Mouse (Mus musculus) gastrocnemius, adult 8-10 months (tissue): Measurements from ENCODE around the gene Ptprt. TPM values are rescaled to one million over a fixed set of nuclear protein-coding genes. Genes with fewer than 3 reads are reported as not detected.
A peak's percentile ranks its signal among the peaks of the same experiment; 100 is the strongest.

Experiments used
- DNase-seq, 2 experiments: peaks; one replicate each; pipeline ENCODE4 v3.0.0; 2022; ENCODE audit warnings: low spot score in 2 of 2
- total RNA-seq, 4 experiments: library from RNA; stranded (reverse); gene quantifications; 2 replicates each; pipeline ENCODE4 v1.2.4; 2022

Ptprt gene
- under 1 TPM; 0.07 to 0.51 (median 0.21) TPM for total RNA-seq

GRCm38 (mm10) chr2:162660941-162661386 is at the start of gene Ptprt:
Ptprt (minus strand) TSS chr2:162661147.
- no peak for DNase-seq

DNA sequence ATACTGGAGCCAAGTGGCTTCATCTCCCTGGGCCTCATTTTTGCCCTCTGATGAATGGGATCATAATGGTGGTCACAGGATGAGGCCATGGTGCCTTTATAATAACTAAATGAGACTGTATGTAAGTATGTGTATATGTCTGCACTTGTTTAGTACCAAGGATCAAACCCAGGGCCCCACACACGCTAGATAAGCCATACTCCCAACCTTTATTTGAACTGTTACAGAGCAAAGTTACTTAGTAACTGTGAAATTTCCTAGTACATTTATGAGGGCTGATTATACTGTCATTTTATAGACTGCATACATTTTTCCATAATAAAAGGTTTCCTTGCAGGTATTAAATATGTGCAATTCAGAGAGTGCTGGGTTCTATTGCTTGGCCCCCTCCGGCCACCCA is 49.5 kb upstream of the Ptprt start:
- no peak for DNase-seq

GRCm38 (mm10) chr2:162699691-162700090 is 38.7 kb upstream of the Ptprt start:
- no peak for DNase-seq

DNA sequence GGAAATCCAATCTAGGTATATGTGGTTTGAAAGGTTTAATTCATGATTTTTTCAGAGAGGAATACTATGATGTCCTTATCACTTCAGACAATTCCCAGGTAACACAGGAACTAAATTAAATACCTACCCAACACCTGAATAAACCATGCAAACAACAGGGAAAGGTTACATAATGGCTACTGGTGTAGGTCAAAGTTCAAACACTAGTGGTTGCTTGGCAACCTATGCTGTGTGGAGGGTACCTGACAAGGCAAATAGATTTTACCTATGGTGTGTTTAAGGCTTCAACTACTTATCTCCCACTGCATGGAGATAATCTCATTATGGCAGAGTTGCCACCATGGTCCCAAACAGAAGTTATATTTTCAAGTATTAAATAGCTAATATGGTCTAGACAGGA is 38.1 kb upstream of the Ptprt start:
- DNase-seq, result no peak

DNA sequence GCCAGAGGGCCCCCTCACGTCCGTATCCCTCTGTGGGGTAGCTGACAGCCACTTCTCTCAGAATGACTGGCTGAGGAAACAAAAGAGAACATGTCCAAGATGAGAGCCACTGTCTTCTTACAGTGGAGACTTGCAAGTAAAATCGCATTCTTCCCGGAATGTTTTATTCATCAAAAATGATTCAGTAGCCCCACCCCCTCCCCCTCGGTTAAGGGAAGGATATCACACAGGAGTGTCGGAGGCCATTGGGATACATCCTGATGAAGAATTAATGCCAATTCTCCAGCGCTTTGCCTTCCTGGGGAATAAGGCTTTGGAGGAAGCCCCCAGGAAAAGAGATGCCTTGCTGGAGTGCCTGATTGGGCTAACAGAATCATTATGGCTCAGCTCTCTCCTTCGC is 37.1 kb upstream of the Ptprt start:
- no peak for DNase-seq

DNA sequence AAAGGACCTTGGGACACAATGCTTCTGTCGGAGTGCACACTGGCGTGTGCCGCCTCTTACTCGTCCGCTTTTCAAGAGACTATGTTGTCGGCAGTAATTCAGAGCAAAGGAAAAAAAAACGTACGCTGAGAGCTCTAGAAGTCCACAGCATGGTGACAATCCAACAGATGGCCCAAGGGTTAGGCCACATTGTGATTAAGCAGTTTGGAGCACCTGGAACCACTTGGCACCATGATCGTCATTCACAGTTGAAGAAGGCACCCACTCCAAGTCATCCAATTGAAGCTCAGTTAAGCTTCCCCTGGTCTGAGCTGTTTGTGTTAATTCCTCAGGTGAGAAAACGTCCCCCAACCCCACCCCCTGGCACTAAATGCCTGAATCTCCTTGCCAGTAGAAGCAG is 36.2 kb upstream of the Ptprt start:
- DNase-seq, result no peak

GRCm38 (mm10) chr2:162692143-162692542 is 31.2 kb upstream of the Ptprt start:
- DNase-seq, result no peak

GRCm38 (mm10) chr2:162682674-162683073 is 21.7 kb upstream of the Ptprt start:
- DNase-seq, result no peak

DNA sequence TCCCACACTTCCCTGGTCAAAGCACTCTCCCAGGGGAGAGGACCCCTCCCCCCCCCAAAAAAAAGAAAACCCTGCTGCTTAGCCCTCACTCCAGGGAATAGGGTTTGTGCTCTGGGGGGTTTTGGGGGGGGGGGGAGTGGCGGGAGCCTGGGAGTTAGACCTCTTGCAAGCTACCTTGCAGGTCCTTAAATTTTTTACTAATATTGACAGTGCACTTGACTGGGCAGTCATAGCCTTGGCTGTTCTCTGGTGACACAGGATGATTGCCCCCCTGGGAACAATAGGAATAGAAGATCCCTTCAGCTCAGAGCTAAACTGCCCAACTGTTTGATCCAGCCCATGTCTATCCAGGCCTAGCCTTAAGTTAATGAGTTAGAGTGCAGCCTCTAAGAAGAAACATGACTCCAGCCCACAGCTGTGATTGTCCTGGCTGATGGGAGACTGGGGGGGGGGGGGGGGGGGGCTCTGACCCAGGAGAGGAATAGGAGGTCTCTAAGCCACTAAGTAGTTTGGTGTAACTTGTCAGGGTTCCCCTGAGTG is 1.6 kb upstream of the Ptprt start:
- DNase-seq, result no peak

DNA sequence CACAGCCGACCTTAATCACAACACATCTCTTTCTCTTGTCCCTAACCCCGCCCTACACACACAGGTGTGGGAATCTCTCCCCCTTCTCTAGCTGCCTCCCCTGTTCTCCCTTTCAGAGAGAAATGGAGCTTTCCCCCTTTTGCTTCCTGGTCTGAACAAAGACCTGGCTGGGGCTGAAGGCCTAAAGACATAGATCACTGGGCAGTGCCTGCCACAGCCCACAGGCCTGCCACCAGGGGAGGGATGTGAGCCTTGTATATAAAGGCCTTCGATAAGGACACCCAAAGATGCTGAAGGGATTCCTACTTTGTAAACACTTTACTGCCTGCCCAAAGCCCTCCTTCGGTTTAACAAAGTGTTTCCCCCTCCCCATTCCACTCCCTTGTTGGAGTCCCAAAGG is 786 bp upstream of the Ptprt start:
- no peak for DNase-seq

- no peak for DNase-seq
Measured at GRCm38 (mm10) chr2:162660231-162660940, 561 bp downstream of the Ptprt start.

GRCm38 (mm10) chr2:162658997-162659396 is 1.9 kb downstream of the Ptprt start:
- DNase-seq, result peak; percentile 45 to 48

GRCm38 (mm10) chr2:162657541-162657940 is 3.4 kb downstream of the Ptprt start:
- no peak for DNase-seq

DNA sequence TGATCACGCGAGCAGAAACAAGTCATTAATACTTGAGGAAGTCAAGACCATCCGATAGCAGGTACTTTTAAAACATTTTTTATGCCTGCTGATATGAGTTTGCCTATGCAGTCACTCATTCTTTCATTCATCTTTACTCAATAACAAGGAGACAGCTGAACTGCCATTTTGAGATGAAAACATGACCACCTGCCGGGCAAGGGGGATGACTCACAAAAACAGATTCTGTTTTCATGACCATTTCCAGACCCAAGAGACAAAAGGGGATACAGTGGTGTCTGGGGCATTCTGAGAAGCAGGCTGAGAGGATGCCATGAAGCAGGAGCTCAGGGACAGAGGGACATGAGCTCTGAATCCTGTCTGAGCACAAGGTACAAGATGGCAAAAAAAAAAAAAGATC is 6.5 kb downstream of the Ptprt start:
- DNase-seq, result no peak

DNA sequence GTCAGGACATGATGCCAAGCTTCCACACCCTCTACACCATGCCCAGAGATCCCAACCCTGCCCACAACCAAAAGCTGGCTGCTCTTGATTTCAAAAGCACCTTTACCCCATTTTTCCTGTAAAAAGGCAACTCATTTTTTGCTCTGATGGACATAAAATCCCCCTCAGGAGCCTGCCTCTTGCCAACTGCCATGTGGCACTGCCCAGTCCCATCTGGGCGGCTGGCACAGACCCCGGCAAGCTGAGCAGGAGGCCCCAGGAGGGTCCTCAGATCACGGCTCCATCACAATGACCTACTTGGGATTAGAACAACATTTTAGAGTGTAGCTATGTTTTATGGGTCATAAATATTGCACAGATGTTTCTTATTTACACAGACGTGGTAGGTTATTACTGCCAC is 22.3 kb downstream of the Ptprt start:
- no peak for DNase-seq

DNA sequence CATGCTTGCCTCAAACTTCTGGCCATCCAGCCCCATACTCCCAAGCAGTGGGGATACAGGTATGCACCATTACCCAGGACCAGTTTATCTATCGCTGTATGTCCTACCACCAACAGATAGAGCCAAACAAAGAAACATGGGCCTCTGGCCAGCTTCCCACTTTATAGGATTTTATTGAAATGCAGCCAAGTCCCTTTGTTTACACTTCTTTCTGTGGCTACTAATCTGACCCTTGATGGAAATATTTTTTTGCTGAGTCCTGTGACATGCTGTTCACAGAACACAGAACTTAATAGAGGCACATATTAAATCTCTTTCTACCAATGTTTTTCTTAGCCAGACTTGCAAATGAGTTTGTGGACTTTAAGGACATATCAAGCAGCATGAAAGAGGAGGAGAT is 23.4 kb downstream of the Ptprt start:
- no peak for DNase-seq

- no peak for DNase-seq
Measured at GRCm38 (mm10) chr2:162636387-162637009, 24.4 kb downstream of the Ptprt start.

DNA sequence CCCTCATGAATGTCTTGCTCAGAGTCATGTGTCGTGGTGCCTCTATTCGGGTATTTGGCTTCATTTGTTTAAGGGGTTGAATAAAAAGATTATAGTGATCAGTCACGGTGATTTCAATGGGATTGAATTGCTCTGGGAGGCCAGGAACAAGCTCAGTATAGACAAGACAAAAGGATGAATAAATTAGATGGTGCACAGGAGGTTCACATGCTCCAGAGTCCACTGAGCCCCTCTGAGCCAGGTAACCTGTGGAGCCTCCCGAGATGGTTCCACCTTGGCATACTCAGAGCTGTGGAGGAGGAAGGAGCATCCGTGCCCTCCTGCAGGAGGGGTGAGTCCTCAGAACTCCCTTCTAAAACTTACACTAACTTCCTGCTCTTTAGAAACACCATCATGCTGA is 26.0 kb downstream of the Ptprt start:
- no peak for DNase-seq

- no peak for DNase-seq
Measured at GRCm38 (mm10) chr2:162626076-162626475, 34.9 kb downstream of the Ptprt start.

DNA sequence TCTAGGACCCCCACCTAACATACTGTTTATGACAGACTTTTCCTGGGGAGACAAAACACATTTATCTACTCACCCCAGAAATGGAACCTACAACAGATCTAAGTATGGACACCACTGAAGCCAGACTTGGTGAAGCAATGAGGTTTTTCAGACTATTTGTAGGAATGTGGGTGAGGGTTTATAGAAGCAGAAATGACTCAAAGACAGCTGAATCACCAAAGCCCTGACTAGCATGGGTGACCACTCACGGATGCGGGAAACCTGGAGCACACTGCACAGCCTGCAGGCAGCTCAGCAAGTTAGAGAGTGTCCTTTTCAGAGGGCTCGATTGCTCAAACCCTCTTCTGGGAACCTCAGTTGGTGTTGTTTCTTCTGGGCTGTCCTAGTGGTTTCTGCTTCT is 36.2 kb downstream of the Ptprt start:
- no peak for DNase-seq

- no peak for DNase-seq
Measured at GRCm38 (mm10) chr2:162614256-162614655, 46.7 kb downstream of the Ptprt start.

DNA sequence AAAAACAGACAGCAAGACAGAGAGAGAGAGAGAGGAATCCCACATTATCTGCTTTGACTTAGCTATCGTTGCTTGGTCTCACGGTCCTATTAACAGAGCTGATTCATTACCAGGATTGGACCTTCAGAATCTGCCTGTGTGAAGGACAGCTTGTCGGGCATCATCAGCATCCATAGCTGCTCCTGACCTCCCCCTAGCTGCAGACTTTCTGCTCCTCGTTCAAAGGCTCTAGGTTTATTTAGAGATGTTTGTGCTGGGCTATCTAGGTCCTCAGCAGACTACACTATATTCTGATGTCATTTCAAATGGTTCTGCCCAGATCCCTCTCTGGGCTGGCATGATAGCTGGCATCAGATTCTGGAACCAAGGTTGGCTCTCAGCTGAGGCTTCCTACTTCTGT is 47.5 kb downstream of the Ptprt start:
- no peak for DNase-seq

DNA sequence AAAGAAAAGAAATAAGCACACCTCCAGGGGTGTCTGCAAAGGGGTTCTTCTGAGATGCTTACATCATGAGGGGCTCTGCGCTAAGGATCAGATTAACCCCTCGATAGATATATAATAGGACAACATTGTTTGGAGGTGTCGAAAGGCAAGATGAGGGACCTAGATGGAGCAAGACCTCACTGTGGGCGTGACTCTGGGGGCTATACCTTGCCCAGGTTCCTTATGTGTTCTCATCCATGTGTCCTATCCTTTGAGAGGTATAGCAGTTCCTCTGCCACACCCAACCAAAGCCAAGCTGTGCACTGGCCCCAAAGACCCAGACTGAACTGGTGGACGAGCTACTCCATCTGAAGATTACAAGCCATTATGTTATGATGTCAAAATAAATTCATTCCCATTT is 58.2 kb downstream of the Ptprt start:
- no peak for DNase-seq
